8 mouse cellular contexts compared by ENCODE assay signal in genomic region chr14:119137906-119138785, GRCm38 (mm10). TPM values are rescaled to one million over a fixed set of nuclear protein-coding genes. Genes with fewer than 3 reads are reported as not detected.
DNase-seq lines count a peak whose midpoint lies in the region; ATAC-seq and TF ChIP-seq lines count a peak whose summit lies in the region.

Gene Hs6st3, plus strand, starts transcription at chr14:119138341.

- H3K36me3 ChIP-seq in embryonic facial prominence, embryonic 15.5 days, result no peaks in the 10 kb centered on the region
- H3K36me3 ChIP-seq in intestine, embryonic 15.5 days, result no peaks in the 10 kb centered on the region
- no peaks in the 10 kb centered on the region for H3K36me3 ChIP-seq in liver, embryonic 14.5 days (replicated peaks; ENCODE audit: control insufficient read depth, insufficient read depth, low read depth)

- no peak for DNase-seq in cerebellum, adult 11-12 months
- DNase-seq in ovary, postnatal 10 days (ENCODE audit: low spot score), result peak; percentile 3
- DNase-seq in ovary, adult 18-20 months (ENCODE audit: low spot score), result no peak
- DNase-seq in liver, embryonic 14.5 days (ENCODE audit: low read depth in 3 of 3, low spot score in 3 of 3), result no peak
- peak; percentile 30 for DNase-seq in right cerebral cortex, postnatal 4 days

- ATAC-seq in cerebellum, adult (ENCODE audit: insufficient number of reproducible peaks, low FRiP score, low TSS enrichment), result peak; percentile 9; the same call in 1 of the 2 replicates
- ATAC-seq in embryonic facial prominence, embryonic 15.5 days (ENCODE audit: insufficient number of reproducible peaks, low FRiP score, low TSS enrichment, low read depth), result 0 out of 2 replicates have a peak, but pooled peaks have one; percentile 43
- ATAC-seq in intestine, embryonic 15.5 days, result peak; percentile 64
- no peak for ATAC-seq in liver, embryonic 14.5 days (ENCODE audit: insufficient read depth)

- H3K4me1 ChIP-seq in embryonic facial prominence, embryonic 15.5 days, result peaks cover 22% of the 10 kb centered on the region
- peaks cover 10% of the 10 kb centered on the region for H3K4me1 ChIP-seq in intestine, embryonic 15.5 days (replicated peaks)
- no peaks in the 10 kb centered on the region for H3K4me1 ChIP-seq in liver, embryonic 14.5 days (replicated peaks; ENCODE audit: control insufficient read depth in 2 of 2, insufficient read depth in 2 of 2, low read length in 1 of 2)

- H3K4me3 ChIP-seq in embryonic facial prominence, embryonic 15.5 days (replicated peaks), result peak within 1 kb of the TSS; percentile 63
- H3K4me3 ChIP-seq in intestine, embryonic 15.5 days (replicated peaks), result peak within 1 kb of the TSS; percentile 66
- H3K4me3 ChIP-seq in liver, embryonic 14.5 days (ENCODE audit: insufficient read depth in 1 of 2, low read depth in 2 of 2, low read length in 2 of 2), result peak within 1 kb of the TSS; percentile 25 to 47

- no peak within 1 kb of the TSS for H3K27ac ChIP-seq in embryonic facial prominence, embryonic 15.5 days (replicated peaks)
- no peak within 1 kb of the TSS for H3K27ac ChIP-seq in intestine, embryonic 15.5 days
- no peak within 1 kb of the TSS for H3K27ac ChIP-seq in liver, embryonic 14.5 days

- H3K4me2 ChIP-seq in embryonic facial prominence, embryonic 15.5 days (replicated peaks), result peak within 1 kb of the TSS; percentile 99
- peak within 1 kb of the TSS; percentile 98 for H3K4me2 ChIP-seq in intestine, embryonic 15.5 days (replicated peaks)
- peak within 1 kb of the TSS; percentile 62 for H3K4me2 ChIP-seq in liver, embryonic 14.5 days (ENCODE audit: low read depth)

- no peak for TF ChIP-seq EP300 in liver, embryonic 14.5 days (IDR thresholded peaks at IDR 0.05; ENCODE audit: low read depth)

- under 1% methylated on average over 77 of the region's 100 CpGs for WGBS in embryonic facial prominence, embryonic 15.5 days
- under 1% methylated on average over 89 of the region's 100 CpGs for WGBS in intestine, embryonic 15.5 days
- under 1% methylated on average over 99 of the region's 100 CpGs for WGBS in liver, embryonic 14.5 days (ENCODE audit: insufficient replicate concordance)

- H3K27me3 ChIP-seq in embryonic facial prominence, embryonic 15.5 days, result peaks cover 46% of the 10 kb centered on the region
- H3K27me3 ChIP-seq in intestine, embryonic 15.5 days (replicated peaks), result peaks cover 26% of the 10 kb centered on the region
- H3K27me3 ChIP-seq in liver, embryonic 14.5 days (ENCODE audit: control insufficient read depth, insufficient read depth, low read length), result peaks cover 47% of the 10 kb centered on the region

- no peaks in the 10 kb centered on the region for H3K9me3 ChIP-seq in embryonic facial prominence, embryonic 15.5 days (replicated peaks)
- H3K9me3 ChIP-seq in intestine, embryonic 15.5 days, result no peaks in the 10 kb centered on the region
- no peaks in the 10 kb centered on the region for H3K9me3 ChIP-seq in liver, embryonic 14.5 days (ENCODE audit: control insufficient read depth, low read length)

- peak within 1 kb of the TSS; percentile 45 for H3K9ac ChIP-seq in embryonic facial prominence, embryonic 15.5 days
- peak within 1 kb of the TSS; percentile 45 for H3K9ac ChIP-seq in intestine, embryonic 15.5 days
- no peak within 1 kb of the TSS for H3K9ac ChIP-seq in liver, embryonic 14.5 days (replicated peaks)

- no peak for TF ChIP-seq CTCF in liver, embryonic 14.5 days (IDR thresholded peaks at IDR 0.05; ENCODE audit: low read depth)

RNA-seq across cellular contexts. Expression of gene Hs6st3, which starts in this region (rescaled TPM):
- polyA plus RNA-seq in embryonic facial prominence, embryonic 15.5 days (2015; fragmentation: Nextera tagmentation; extraction: Ambion mirVana), result 0.19 and 0.32 TPM in 2 replicates
- 0.14 TPM in 1 of 2 replicates, not detected in the other for polyA plus RNA-seq in intestine, embryonic 15.5 days (2015; fragmentation: Nextera tagmentation; extraction: Ambion mirVana)
- 0.02 TPM in 1 of 2 replicates, not detected in the other for polyA plus RNA-seq in liver, embryonic 14.5 days (2012; rRNA removed)
- not detected in 2 replicates for polyA plus RNA-seq in liver, embryonic 14.5 days (2014; fragmentation: Nextera tagmentation; extraction: Ambion mirVana)

Comparison
In these comparisons a context has a peak if more than half of its experiments do, and no peak if none do; other contexts are left out.
1. DNase-seq: peak in ovary, postnatal 10 days (single experiment) and right cerebral cortex, postnatal 4 days (single experiment); none in cerebellum, adult 11-12 months (single experiment), ovary, adult 18-20 months (single experiment) and liver, embryonic 14.5 days (0 of 3).
2. Peak in ATAC-seq, H3K4me3 ChIP-seq, H3K9ac ChIP-seq and H3K4me2 ChIP-seq in embryonic facial prominence, embryonic 15.5 days; RNA of the gene not detected or under 1 TPM.
3. Peak in ATAC-seq, H3K4me3 ChIP-seq, H3K9ac ChIP-seq and H3K4me2 ChIP-seq in intestine, embryonic 15.5 days; RNA of the gene not detected or under 1 TPM.
4. Peak in every context shown above with its lines, with median percentiles within 50 percentile points of each other: H3K4me2 ChIP-seq and H3K4me3 ChIP-seq.